Mouse (Mus musculus): ENCODE measurements at regions not wholly inside any gene's neighbourhood (a gene's known extent, or its start where the extent isn't known, plus 50 kb on each side); places are given as distances from the start of the nearest gene placed in this dataset.

DNA sequence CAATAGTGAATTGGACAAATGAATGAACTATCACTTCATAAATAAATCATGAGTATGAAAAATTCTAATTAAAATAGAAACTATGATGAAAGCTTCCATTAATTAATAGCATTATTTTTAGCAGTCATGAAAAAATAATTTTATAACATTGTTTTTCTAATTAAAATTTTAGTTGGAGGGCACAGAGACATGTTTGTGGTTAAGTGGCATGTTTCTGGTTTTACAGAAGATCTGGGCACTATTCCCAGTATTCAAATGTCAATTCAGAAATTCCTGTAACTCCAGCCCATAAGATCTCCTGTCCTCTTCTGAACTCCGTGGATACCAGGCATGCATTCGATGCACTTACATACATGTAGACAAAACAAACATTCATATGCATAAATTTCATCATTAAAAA lies 650.6 kb upstream of the Lrfn5 start:
- Histone ChIP-seq H3K4me3 (no peak overlapping the region), H3K9ac (replicated peaks) (no peak overlapping the region), H3K27me3 (no peaks in the 10 kb centered on the region), H3K27ac (replicated peaks) (no peak overlapping the region), H3K9me3 (no peaks in the 10 kb centered on the region), H3K4me1 (no peaks in the 10 kb centered on the region), H3K4me2 (replicated peaks) (no peak overlapping the region), H3K36me3 (no peaks in the 10 kb centered on the region)
- no peak for ATAC-seq (ENCODE audit: low FRiP score, low read depth)
- WGBS: 90% methylated on average over 2 of the region's 2 CpGs

GRCm38 (mm10) chr12:60892408-60892807 lies 630.5 kb upstream of the Lrfn5 start:
- no peak overlapping the region for H3K27ac ChIP-seq (replicated peaks)
- no peak for ATAC-seq (ENCODE audit: low FRiP score, low read depth)
- H3K36me3 ChIP-seq: no peaks in the 10 kb centered on the region
- no peak overlapping the region for H3K4me2 ChIP-seq (replicated peaks)
- 65% methylated on average over 2 of the region's 2 CpGs for WGBS
- no peak overlapping the region for H3K9ac ChIP-seq (replicated peaks)
- no peaks in the 10 kb centered on the region for H3K27me3 ChIP-seq
- no peak overlapping the region for H3K4me3 ChIP-seq
- H3K4me1 ChIP-seq: no peaks in the 10 kb centered on the region
- H3K9me3 ChIP-seq: no peaks in the 10 kb centered on the region

GRCm38 (mm10) chr12:60894506-60894905 lies 628.4 kb upstream of the Lrfn5 start:
- H3K4me2 ChIP-seq (replicated peaks): no peak overlapping the region
- no peak overlapping the region for H3K4me3 ChIP-seq
- H3K36me3 ChIP-seq: no peaks in the 10 kb centered on the region
- no peaks in the 10 kb centered on the region for H3K27me3 ChIP-seq
- ATAC-seq (ENCODE audit: low FRiP score, low read depth): no peak
- H3K4me1 ChIP-seq: no peaks in the 10 kb centered on the region
- no peaks in the 10 kb centered on the region for H3K9me3 ChIP-seq
- no peak overlapping the region for H3K27ac ChIP-seq (replicated peaks)
- H3K9ac ChIP-seq (replicated peaks): no peak overlapping the region
- WGBS: 54% methylated on average over 1 of the region's 1 CpGs

GRCm38 (mm10) chr12:60932029-60932428 lies 590.9 kb upstream of the Lrfn5 start:
- no peak overlapping the region for H3K27ac ChIP-seq (replicated peaks)
- H3K4me3 ChIP-seq: no peak overlapping the region
- 72% methylated on average over 4 of the region's 4 CpGs for WGBS
- no peak overlapping the region for H3K4me2 ChIP-seq (replicated peaks)
- no peak overlapping the region for H3K9ac ChIP-seq (replicated peaks)
- no peaks in the 10 kb centered on the region for H3K4me1 ChIP-seq
- 0 out of 2 replicates have a peak, but pooled peaks have one; percentile 44 for ATAC-seq (ENCODE audit: low FRiP score, low read depth)
- no peaks in the 10 kb centered on the region for H3K27me3 ChIP-seq
- no peaks in the 10 kb centered on the region for H3K36me3 ChIP-seq
- no peaks in the 10 kb centered on the region for H3K9me3 ChIP-seq

- 87% methylated on average over 1 of the region's 1 CpGs for WGBS
- H3K4me2 ChIP-seq (replicated peaks): no peak overlapping the region
- no peaks in the 10 kb centered on the region for H3K36me3 ChIP-seq
- no peak overlapping the region for H3K4me3 ChIP-seq
- H3K27me3 ChIP-seq: no peaks in the 10 kb centered on the region
- ATAC-seq (ENCODE audit: low FRiP score, low read depth): no peak
- no peak overlapping the region for H3K27ac ChIP-seq (replicated peaks)
- no peaks in the 10 kb centered on the region for H3K9me3 ChIP-seq
- no peak overlapping the region for H3K9ac ChIP-seq (replicated peaks)
- H3K4me1 ChIP-seq: no peaks in the 10 kb centered on the region
Measured at GRCm38 (mm10) chr12:60967424-60967823, 555.5 kb upstream of the Lrfn5 start.

- no peaks in the 10 kb centered on the region for H3K9me3 ChIP-seq
- no peak for ATAC-seq (ENCODE audit: low FRiP score, low read depth)
- no peak overlapping the region for H3K27ac ChIP-seq (replicated peaks)
- no peaks in the 10 kb centered on the region for H3K4me1 ChIP-seq
- H3K9ac ChIP-seq (replicated peaks): no peak overlapping the region
- H3K4me2 ChIP-seq (replicated peaks): no peak overlapping the region
- no peaks in the 10 kb centered on the region for H3K27me3 ChIP-seq
- H3K4me3 ChIP-seq: no peak overlapping the region
- no peaks in the 10 kb centered on the region for H3K36me3 ChIP-seq
Measured at GRCm38 (mm10) chr12:60978441-60978840, 544.5 kb upstream of the Lrfn5 start.
